Mouse (Mus musculus) liver, embryonic 14.5 days (tissue): Measurements from ENCODE around the gene Rpgrip1. TPM values are rescaled to one million over a fixed set of nuclear protein-coding genes. Genes with fewer than 3 reads are reported as not detected.

Source experiments
- ATAC-seq: fragments of 200-750 bp; cut with Nextera tagmentation; 2 replicates; pipeline ENCODE4 v1.8.0; 2017; ENCODE audit warnings: moderate number of reproducible peaks, mild to moderate bottlenecking, moderate library complexity; ENCODE audit not compliant: insufficient read depth
- DNase-seq, 3 experiments: peaks; one replicate each; pipeline ENCODE4 v3.0.0-alpha.2; 2012 to 2013; ENCODE audit warnings: low read depth in 3 of 3, low spot score in 3 of 3
- H3K27ac ChIP-seq: fragments of 300-500 bp; sonication (generic); 2 replicates; pipeline ENCODE4 v1.5.1; 2014; ENCODE audit warnings: moderate library complexity, mild to moderate bottlenecking, control low read depth, inconsistent platforms
- H3K27me3 ChIP-seq: fragments of 300-500 bp; sonication (generic); 2 replicates; pipeline ENCODE4 v1.6.1; 2014; ENCODE audit warnings: mild to moderate bottlenecking, low read length, moderate library complexity; ENCODE audit not compliant: control insufficient read depth, insufficient read depth
- H3K36me3 ChIP-seq: fragments of 300-500 bp; sonication (generic); replicated peaks from 2 replicates; pipeline ENCODE4 v1.6.1; 2014; ENCODE audit warnings: low read depth; ENCODE audit not compliant: control insufficient read depth, insufficient read depth
- H3K4me1 ChIP-seq, 2 experiments: fragments of 200-500 bp in 1 of 2; fragments of 300-500 bp in 1 of 2; sonication (generic) in 1 of 2; replicated peaks; 2 replicates each; pipeline ENCODE4 v1.6.1; 2012 to 2014; ENCODE audit warnings: antibody characterized with exemption in 1 of 2, inconsistent platforms in 1 of 2, low read length in 1 of 2; ENCODE audit not compliant: control insufficient read depth in 2 of 2, insufficient read depth in 2 of 2
- H3K4me2 ChIP-seq: fragments of 300-500 bp; sonication (generic); 2 replicates; pipeline ENCODE4 v1.6.1; 2014; ENCODE audit warnings: low read depth, mild to moderate bottlenecking, control low read depth, moderate library complexity
- H3K4me3 ChIP-seq, 2 experiments: fragments of 200-500 bp in 1 of 2; fragments of 300-500 bp in 1 of 2; sonication (generic) in 1 of 2; 2 replicates each; pipeline ENCODE4 v1.5.1; 2012 to 2014; ENCODE audit warnings: low read depth in 2 of 2, low read length in 2 of 2, mild to moderate bottlenecking in 2 of 2, control low read depth in 1 of 2, inconsistent platforms in 1 of 2, moderate library complexity in 1 of 2; ENCODE audit not compliant: insufficient read depth in 1 of 2
- H3K9ac ChIP-seq: fragments of 300-500 bp; sonication (generic); replicated peaks from 2 replicates; pipeline ENCODE4 v1.6.1; 2014; ENCODE audit warnings: mild to moderate bottlenecking, control low read depth, moderate library complexity
- H3K9me3 ChIP-seq: fragments of 300-500 bp; sonication (generic); 2 replicates; pipeline ENCODE4 v1.6.1; 2016; ENCODE audit warnings: low read length, mixed read lengths; ENCODE audit not compliant: control insufficient read depth
- CTCF ChIP-seq: IDR thresholded peaks from 2 replicates; pipeline ENCODE4 v1.5.1; 2016; ENCODE audit warnings: antibody characterized with exemption, low read depth, control low read depth
- EP300 ChIP-seq: IDR thresholded peaks from 2 replicates; pipeline ENCODE4 v1.6.1; 2016; ENCODE audit warnings: antibody characterized with exemption, low read depth
- WGBS: fragments of 180-500 bp; shearing (Covaris S2); extraction: QIAGEN DNeasy Blood & Tissue Kit; methylation state at CpG from one replicate; pipeline ENCODE4 v1.1.7; 2014; ENCODE audit not compliant: insufficient replicate concordance; 5-methylcytosine and 5-hydroxymethylcytosine counted together
- polyA plus RNA-seq, 2 experiments: library from polyadenylated mRNA; depleted of rRNA in 1 of 2; stranded (reverse) in 1 of 2; unstranded in 1 of 2; fragments of >200 nt; fragmentation: Nextera tagmentation in 1 of 2; extraction: Ambion mirVana in 1 of 2; gene quantifications; 2 replicates each; pipeline versions ENCODE4 v1.2.1 to v1.2.3; 2012 to 2014

The Rpgrip1 gene
- polyA plus RNA-seq, 2 experiments: 0.31 to 48.5 TPM

DNA sequence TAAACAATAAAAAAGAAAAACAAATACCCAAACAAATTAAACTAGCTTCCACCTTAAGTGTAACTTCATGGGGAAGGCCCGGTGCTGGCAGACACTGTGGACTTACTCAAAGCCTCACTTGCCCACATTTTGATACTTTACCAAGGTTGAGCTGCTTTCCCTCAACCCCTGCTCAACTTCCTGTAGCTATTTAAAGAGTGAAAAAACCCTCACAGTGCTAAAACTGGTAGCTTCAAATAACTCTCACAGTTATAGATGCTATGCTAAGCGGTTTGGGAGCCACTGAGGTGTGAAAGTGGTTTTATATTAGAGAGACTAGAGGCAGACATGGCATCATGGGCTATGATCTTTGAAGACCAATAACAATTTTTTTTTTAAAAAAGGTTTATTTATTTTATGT, 56.1 kb downstream of the Rpgrip1 start:
- Histone ChIP-seq H3K9me3 (no peaks in the 10 kb centered on the region), H3K4me1 (no peaks in the 10 kb centered on the region), H3K27ac (no peak overlapping the region), H3K4me2 (no peak overlapping the region), H3K9ac (no peak overlapping the region), H3K36me3 (peaks cover 75% of the 10 kb centered on the region), H3K27me3 (no peaks in the 10 kb centered on the region), H3K4me3 (no peak overlapping the region)
- ATAC-seq: no peak
- no peak for DNase-seq
- TF ChIP-seq CTCF: no peak
- TF ChIP-seq EP300: no peak
- 70% methylated on average over 2 of the region's 2 CpGs for WGBS

DNA sequence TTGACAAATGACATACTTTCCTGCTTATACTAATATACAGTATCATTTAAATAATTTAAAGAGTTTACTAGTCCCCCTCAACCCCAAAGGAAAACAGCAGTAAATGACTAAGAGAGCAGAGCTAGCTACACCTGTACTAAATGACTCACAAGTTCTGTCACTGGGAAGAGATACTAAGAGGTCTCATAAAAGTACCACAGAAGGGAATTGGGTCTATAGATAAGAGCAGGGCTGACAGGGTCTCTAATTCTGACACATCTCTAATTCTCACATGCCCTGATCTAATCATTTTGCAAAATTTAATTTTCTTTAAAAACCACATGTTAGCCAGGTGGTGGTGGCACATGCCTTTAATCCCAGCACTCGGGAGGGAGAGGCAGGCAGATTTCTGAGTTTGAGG, 78.3 kb downstream of the Rpgrip1 start:
- Histone ChIP-seq H3K4me1 (peaks cover 14 to 21% of the 10 kb centered on the region in 2 experiments), H3K9ac (no peak overlapping the region), H3K27ac (no peak overlapping the region), H3K36me3 (peaks cover 20% of the 10 kb centered on the region), H3K27me3 (no peaks in the 10 kb centered on the region), H3K4me2 (no peak overlapping the region), H3K9me3 (no peaks in the 10 kb centered on the region), H3K4me3 (no peak overlapping the region)
- WGBS: 36% methylated on average over 1 of the region's 1 CpGs
- TF ChIP-seq EP300: no peak
- TF ChIP-seq CTCF: no peak
- no peak for ATAC-seq
- no peak for DNase-seq

DNA sequence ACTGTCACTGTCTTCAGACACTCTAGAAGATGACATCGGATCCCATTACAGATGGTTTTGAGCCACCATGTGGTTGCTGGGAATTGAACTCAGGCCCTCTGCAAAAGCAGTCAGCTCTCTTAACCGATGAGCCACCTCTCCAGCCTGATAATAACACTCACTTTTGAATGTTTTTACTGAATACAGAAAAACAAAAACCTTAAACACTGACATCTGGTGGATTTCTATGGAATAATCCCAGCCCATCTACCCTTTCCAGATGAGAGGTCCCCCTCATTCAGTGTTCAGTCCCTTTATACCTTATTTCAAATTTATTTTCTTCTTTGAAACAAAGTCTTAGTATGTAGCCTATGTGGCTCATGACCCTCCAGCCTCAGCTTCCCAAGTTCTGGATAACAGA, 79.0 kb downstream of the Rpgrip1 start:
- Histone ChIP-seq H3K27me3 (no peaks in the 10 kb centered on the region), H3K9ac (no peak overlapping the region), H3K4me1 (peaks cover 14 to 23% of the 10 kb centered on the region in 2 experiments), H3K4me2 (no peak overlapping the region), H3K4me3 (no peak overlapping the region), H3K27ac (no peak overlapping the region), H3K9me3 (no peaks in the 10 kb centered on the region), H3K36me3 (peaks cover 16% of the 10 kb centered on the region)
- ATAC-seq (no peak), DNase-seq (no peak)
- 56% methylated on average over 2 of the region's 2 CpGs for WGBS
- TF ChIP-seq EP300: no peak
- no peak; the same call in 1 of the 2 replicates for TF ChIP-seq CTCF

DNA sequence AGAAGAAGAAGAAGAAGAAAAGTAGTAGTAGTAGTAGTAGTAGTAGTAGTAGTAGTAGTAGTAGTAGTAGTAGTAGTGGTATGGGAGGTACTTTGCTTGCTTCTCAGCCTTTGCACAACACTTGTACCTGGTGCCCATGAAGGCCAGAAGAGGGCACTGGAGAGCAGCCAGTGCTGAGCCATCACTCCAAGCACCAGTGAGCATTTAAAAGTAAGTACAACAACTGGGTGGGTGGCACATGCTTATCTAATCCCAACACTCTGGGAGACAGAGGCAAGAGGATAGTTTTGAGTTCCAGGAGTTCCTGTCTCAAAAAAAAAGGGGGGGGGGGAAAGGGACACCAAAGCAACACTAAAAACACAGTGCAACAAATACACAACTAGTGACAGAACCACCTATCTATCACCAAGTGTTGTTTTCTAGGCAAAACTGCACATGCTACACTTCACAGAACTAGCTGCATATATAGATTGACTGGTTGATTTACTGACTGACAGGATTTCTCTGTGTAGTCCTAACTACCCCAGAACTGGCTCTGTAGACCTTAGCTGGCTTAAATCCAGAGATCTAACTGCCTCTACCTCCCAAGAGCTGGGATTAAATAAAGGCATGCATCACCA, 80.3 kb downstream of the Rpgrip1 start:
- no peak overlapping the region for H3K9ac ChIP-seq
- H3K4me1 ChIP-seq: peaks cover 16 to 23% of the 10 kb centered on the region in 2 experiments
- peaks cover 16% of the 10 kb centered on the region for H3K36me3 ChIP-seq
- H3K4me3 ChIP-seq: no peak overlapping the region
- peak overlapping the region; percentile 60 for H3K27ac ChIP-seq
- peak; percentile 68 to 76 (median 75) for DNase-seq
- no peaks in the 10 kb centered on the region for H3K27me3 ChIP-seq
- H3K4me2 ChIP-seq: peak overlapping the region; percentile 4
- H3K9me3 ChIP-seq: no peaks in the 10 kb centered on the region
- peak; percentile 93 for TF ChIP-seq CTCF
- no peak for TF ChIP-seq EP300
- ATAC-seq: peak; percentile 83

DNA sequence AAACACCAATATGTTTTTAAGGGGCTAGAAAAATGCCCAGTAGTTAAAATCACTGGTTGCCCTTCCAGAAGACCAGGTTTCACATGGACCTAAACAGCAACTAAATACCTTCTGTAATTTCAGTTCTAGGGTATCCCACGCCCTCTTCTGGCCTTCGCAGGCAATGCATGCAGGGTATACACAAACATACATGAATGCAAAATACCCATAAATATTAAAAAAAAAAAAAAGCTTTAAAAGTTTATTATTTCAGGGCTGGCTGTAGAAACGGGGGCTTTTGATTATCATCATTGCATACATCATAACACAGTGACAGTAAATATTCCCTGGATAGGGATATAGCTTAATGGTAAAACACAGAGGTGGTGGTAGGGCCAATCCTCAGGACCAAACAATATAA, 85.2 kb downstream of the Rpgrip1 start:
- Histone ChIP-seq H3K4me3 (peak overlapping the region; percentile 83 to 91; a peak in 3 of 4 replicates), H3K36me3 (peaks cover 19% of the 10 kb centered on the region), H3K27ac (no peak overlapping the region), H3K4me1 (peaks cover 36 to 39% of the 10 kb centered on the region in 2 experiments), H3K4me2 (peak overlapping the region; percentile 93), H3K9me3 (no peaks in the 10 kb centered on the region), H3K9ac (peak overlapping the region; percentile 98), H3K27me3 (no peaks in the 10 kb centered on the region)
- TF ChIP-seq CTCF (peak; percentile 77), EP300 (no peak)
- 2% methylated on average over 3 of the region's 3 CpGs for WGBS
- peak; percentile 59 to 73 (median 63) for DNase-seq
- ATAC-seq: no peak
